Mouse (Mus musculus): ENCODE results near the gene Rtn4. TPM values are rescaled to one million over a fixed set of nuclear protein-coding genes. Genes with fewer than 3 reads are reported as not detected.

Rtn4 gene
- total and polyA plus RNA-seq, 3 experiments = 95.8 to 224 (median 168) TPM

DNA sequence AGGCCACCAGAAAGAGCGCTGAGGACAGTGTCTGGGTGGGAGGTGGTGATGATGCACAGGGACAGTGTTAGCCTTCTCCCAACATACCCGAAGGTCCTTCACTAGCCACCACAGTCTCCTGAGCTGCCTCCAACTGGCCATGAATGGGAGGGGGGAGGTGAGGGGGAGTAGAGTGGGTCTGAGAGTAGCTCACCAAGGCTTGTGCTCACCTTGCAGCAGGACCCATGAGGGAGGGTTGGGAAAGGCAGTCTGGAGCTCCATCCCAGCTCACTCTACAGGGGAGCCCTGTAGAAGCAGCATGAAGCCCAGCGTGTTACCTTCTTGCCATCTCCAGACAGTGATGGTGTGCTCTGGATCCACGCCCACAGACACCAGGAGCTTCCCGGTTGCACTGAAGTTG lies 65.9 kb downstream of the Rtn4 start:
- no peak for DNase-seq (ENCODE audit: extremely low read depth)
- Histone ChIP-seq H3K4me2 (ENCODE audit: insufficient read depth, low read depth, poor library complexity, severe bottlenecking) (no peak overlapping the region), H3K9me3 (replicated peaks; ENCODE audit: low read length) (no peaks in the 10 kb centered on the region), H3K79me2 (replicated peaks; ENCODE audit: control insufficient read depth, extremely low read depth, insufficient read depth, poor library complexity, severe bottlenecking) (no peaks in the 10 kb centered on the region), H3K4me3 (replicated peaks in 1 of 3; ENCODE audit: low read depth in 2 of 3, low read length in 2 of 3, poor library complexity in 1 of 3) (no peak overlapping the region), H3K27me3 (replicated peaks) (no peaks in the 10 kb centered on the region), H3K27ac (ENCODE audit: insufficient read depth, low read depth) (no peak overlapping the region), H3K36me3 (replicated peaks in 1 of 2; ENCODE audit: control insufficient read depth in 1 of 2, insufficient read depth in 1 of 2, low read length in 1 of 2) (peaks cover 0 to 15% of the 10 kb centered on the region in 2 experiments), H3K9ac (ENCODE audit: insufficient read depth, low read depth) (no peak overlapping the region), H3K4me1 (ENCODE audit: control insufficient read depth in 1 of 2, insufficient read depth in 2 of 2) (peaks cover 9 to 16% of the 10 kb centered on the region in 2 experiments; a peak in 3 of 4 replicates)
- TF ChIP-seq POLR2AphosphoS2 (IDR thresholded peaks at IDR 0.05; ENCODE audit: low read depth, low read length) = no peak
- TF ChIP-seq ETS1 (conservative IDR thresholded peaks at IDR 0.05; ENCODE audit: low read depth, low read length) = no peak
- no peak for TF ChIP-seq ZKSCAN1 (IDR thresholded peaks at IDR 0.05; ENCODE audit: borderline replicate concordance, low read depth, low read length)
- no peak for TF ChIP-seq TBP (conservative IDR thresholded peaks at IDR 0.05; ENCODE audit: low read depth, low read length)
- no peak for TF ChIP-seq GABPA (IDR thresholded peaks at IDR 0.05; ENCODE audit: insufficient replicate concordance, low read depth, low read length)
- TF ChIP-seq ELF1 (IDR thresholded peaks at IDR 0.05; ENCODE audit: low read depth, low read length) = no peak
- TF ChIP-seq KAT2A (IDR thresholded peaks at IDR 0.05; ENCODE audit: insufficient replicate concordance, low read length) = no peak
- TF ChIP-seq UBTF (IDR thresholded peaks at IDR 0.05; ENCODE audit: low read depth, low read length) = no peak
- no peak for TF ChIP-seq MXI1 (IDR thresholded peaks at IDR 0.05; ENCODE audit: low read depth, low read length)
- no peak for TF ChIP-seq EP300 (IDR thresholded peaks at IDR 0.05; ENCODE audit: low read length)
- no peak for TF ChIP-seq USF2 (conservative IDR thresholded peaks at IDR 0.05; ENCODE audit: low read depth, low read length)
- no peak for TF ChIP-seq JUN (IDR thresholded peaks at IDR 0.05; ENCODE audit: insufficient read depth, low read depth, low read length)
- no peak for TF ChIP-seq CHD2 (IDR thresholded peaks at IDR 0.05; ENCODE audit: low read length)
- no peak for TF ChIP-seq CHD1 (IDR thresholded peaks at IDR 0.05; ENCODE audit: low read depth, low read length)
- no peak for TF ChIP-seq NRF1 (IDR thresholded peaks at IDR 0.05; ENCODE audit: low read depth, low read length)
- no peak for TF ChIP-seq MAX (IDR thresholded peaks at IDR 0.05; ENCODE audit: low read length)
- TF ChIP-seq TCF12 (IDR thresholded peaks at IDR 0.05; ENCODE audit: low read depth, low read length) = no peak
- no peak for TF ChIP-seq SMC3 (IDR thresholded peaks at IDR 0.05; ENCODE audit: low read depth, low read length)
- TF ChIP-seq POLR2A (IDR thresholded peaks at IDR 0.05; ENCODE audit: low read depth, low read length) = no peak
- no peak for TF ChIP-seq ZC3H11A (IDR thresholded peaks at IDR 0.05; ENCODE audit: low read depth, low read length)
- dilution Hi-C loops (cut with MboI; ENCODE audit: extremely low pct_ligation_motif_present, extremely low pct_unique_long_range_greater_than_20kb, low sequenced_read_pairs) (no loop called here), in situ Hi-C loops (cut with MboI; ENCODE audit: low pct_ligation_motif_present, low pct_unique_long_range_greater_than_20kb, low sequenced_read_pairs) (no loop called here)

DNA sequence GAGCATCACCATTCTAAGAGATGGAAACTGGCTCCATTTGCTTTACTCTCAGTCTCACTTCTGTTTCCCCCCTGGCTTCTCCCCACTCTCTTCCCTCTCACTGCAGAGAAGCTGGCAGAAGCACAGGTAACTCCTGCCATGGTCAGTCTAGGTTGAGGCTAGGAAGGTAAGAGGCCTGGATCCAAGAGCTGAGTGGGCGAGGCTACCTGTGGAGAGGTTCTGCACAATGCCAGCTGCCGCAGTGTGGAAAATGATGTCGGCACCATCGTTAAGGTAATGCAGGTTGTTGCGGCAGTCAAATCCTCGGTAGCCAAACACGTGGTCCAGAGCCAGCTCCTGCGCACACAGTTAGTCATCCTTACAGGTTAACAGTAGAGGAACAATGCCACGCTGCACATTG lies 68.6 kb downstream of the Rtn4 start:
- in situ Hi-C loops (cut with MboI; ENCODE audit: low pct_ligation_motif_present, low pct_unique_long_range_greater_than_20kb, low sequenced_read_pairs) = no loop called here

More for the DNA sequence above, 68.6 kb downstream of the Rtn4 start:
- no peak for DNase-seq (ENCODE audit: extremely low read depth)
- Histone ChIP-seq H3K27ac (ENCODE audit: insufficient read depth, low read depth) (no peak overlapping the region), H3K4me1 (ENCODE audit: control insufficient read depth in 1 of 2, insufficient read depth in 2 of 2) (peaks cover 3 to 9% of the 10 kb centered on the region in 2 experiments; a peak in 2 of 4 replicates), H3K27me3 (replicated peaks) (no peaks in the 10 kb centered on the region), H3K4me2 (ENCODE audit: insufficient read depth, low read depth, poor library complexity, severe bottlenecking) (no peak overlapping the region), H3K4me3 (replicated peaks in 1 of 3; ENCODE audit: low read depth in 2 of 3, low read length in 2 of 3, poor library complexity in 1 of 3) (no peak overlapping the region), H3K36me3 (replicated peaks in 1 of 2; ENCODE audit: control insufficient read depth in 1 of 2, insufficient read depth in 1 of 2, low read length in 1 of 2) (peaks cover 0 to 12% of the 10 kb centered on the region in 2 experiments), H3K9ac (ENCODE audit: insufficient read depth, low read depth) (no peak overlapping the region), H3K79me2 (replicated peaks; ENCODE audit: control insufficient read depth, extremely low read depth, insufficient read depth, poor library complexity, severe bottlenecking) (no peaks in the 10 kb centered on the region), H3K9me3 (replicated peaks; ENCODE audit: low read length) (no peaks in the 10 kb centered on the region)
- dilution Hi-C loops (cut with MboI; ENCODE audit: extremely low pct_ligation_motif_present, extremely low pct_unique_long_range_greater_than_20kb, low sequenced_read_pairs) = no loop called here
- TF ChIP-seq NELFE (IDR thresholded peaks at IDR 0.05; ENCODE audit: low read depth, low read length) (no peak), CTCF (conservative IDR thresholded peaks at IDR 0.05 in 1 of 2, IDR thresholded peaks at IDR 0.05 in 1 of 2; ENCODE audit: low read depth in 2 of 2, low read length in 2 of 2) (no peak), ZNF384 (IDR thresholded peaks at IDR 0.05; ENCODE audit: low read depth, low read length) (no peak), ZC3H11A (IDR thresholded peaks at IDR 0.05; ENCODE audit: low read depth, low read length) (no peak), MEF2A (IDR thresholded peaks at IDR 0.05; ENCODE audit: borderline replicate concordance, low read depth, low read length) (no peak), POLR2AphosphoS2 (IDR thresholded peaks at IDR 0.05; ENCODE audit: low read depth, low read length) (no peak), ZKSCAN1 (IDR thresholded peaks at IDR 0.05; ENCODE audit: borderline replicate concordance, low read depth, low read length) (no peak), MAZ (IDR thresholded peaks at IDR 0.05; ENCODE audit: low read depth, low read length) (no peak), USF2 (conservative IDR thresholded peaks at IDR 0.05; ENCODE audit: low read depth, low read length) (no peak), BHLHE40 (IDR thresholded peaks at IDR 0.05; ENCODE audit: low read depth, low read length) (no peak), JUND (conservative IDR thresholded peaks at IDR 0.05; ENCODE audit: low read depth, low read length) (no peak), MAFK (IDR thresholded peaks at IDR 0.05; ENCODE audit: insufficient replicate concordance, low read length) (no peak), HCFC1 (IDR thresholded peaks at IDR 0.05; ENCODE audit: low read depth, low read length) (no peak)
